Mouse (Mus musculus) adrenal gland, postnatal 36 days (tissue): ENCODE data around the gene Gm45140. TPM values are rescaled to one million over a fixed set of nuclear protein-coding genes. Genes with fewer than 3 reads are reported as not detected.
A peak's percentile ranks its signal among the peaks of the same experiment; 100 is the strongest.

ENCODE experiments used
- DNase-seq, 2 experiments: peaks; one replicate each; pipeline ENCODE4 v3.0.0; 2021; ENCODE audit warnings: mixed read lengths in 1 of 2
- total RNA-seq, 2 experiments: library from RNA; stranded (reverse); gene quantifications; 2 replicates each; pipeline ENCODE4 v1.2.3; 2021

Gene Gm45140
- total RNA-seq, 2 experiments from 2014 or later = 2.4 to 5.4 TPM

GRCm38 (mm10) chr6:87799576-87799975 lies 36.0 kb downstream of the Gm45140 start:
- DNase-seq = no peak

- DNase-seq = peak in 1 of 2 experiments; percentile 24
Measured at GRCm38 (mm10) chr6:87797321-87797720, 38.3 kb downstream of the Gm45140 start.

- no peak for DNase-seq
Measured at GRCm38 (mm10) chr6:87796251-87796880, 39.2 kb downstream of the Gm45140 start.

GRCm38 (mm10) chr6:87795385-87796150 lies 40.0 kb downstream of the Gm45140 start:
- DNase-seq = no peak

- no peak for DNase-seq
Measured at GRCm38 (mm10) chr6:87793821-87794510, 41.6 kb downstream of the Gm45140 start.

GRCm38 (mm10) chr6:87791826-87792225 lies 43.8 kb downstream of the Gm45140 start:
- DNase-seq = no peak

- DNase-seq = peak in 1 of 2 experiments; percentile 49
Measured at GRCm38 (mm10) chr6:87790779-87791480, 44.7 kb downstream of the Gm45140 start.

GRCm38 (mm10) chr6:87789791-87790190 lies 45.8 kb downstream of the Gm45140 start:
- DNase-seq = no peak

- DNase-seq = peak; percentile 51 to 62
Measured at GRCm38 (mm10) chr6:87788896-87789587, 46.6 kb downstream of the Gm45140 start.

- DNase-seq = no peak
Measured at GRCm38 (mm10) chr6:87788266-87788895, 47.2 kb downstream of the Gm45140 start.

- no peak for DNase-seq
Measured at GRCm38 (mm10) chr6:87787108-87787890, 48.3 kb downstream of the Gm45140 start.

- DNase-seq = no peak
Measured at GRCm38 (mm10) chr6:87786621-87787020, 49.0 kb downstream of the Gm45140 start.

GRCm38 (mm10) chr6:87784033-87784432 lies 51.6 kb downstream of the Gm45140 start:
- DNase-seq = no peak

GRCm38 (mm10) chr6:87780546-87781301 lies 54.9 kb downstream of the Gm45140 start:
- no peak for DNase-seq

GRCm38 (mm10) chr6:87779174-87780165 lies 56.1 kb downstream of the Gm45140 start:
- peak in 1 of 2 experiments; percentile 29 for DNase-seq

- no peak for DNase-seq
Measured at GRCm38 (mm10) chr6:87778294-87779173, 57.1 kb downstream of the Gm45140 start.

GRCm38 (mm10) chr6:87777842-87778241 lies 57.8 kb downstream of the Gm45140 start, which contains the start of gene Gp9:
TSS of gene Gp9 (plus strand) at chr6:87778072.
- DNase-seq = no peak
